Mouse (Mus musculus): ENCODE measurements around the gene Itga9.

- no peak for TF ChIP-seq CTCF (IDR thresholded peaks at IDR 0.05; ENCODE audit: low read depth)
- no peak for TF ChIP-seq EP300 (IDR thresholded peaks at IDR 0.05; ENCODE audit: low read depth)
Measured at GRCm38 (mm10) chr9:118900677-118901076, 294.2 kb downstream of the Itga9 start.

All from liver, postnatal 0 days (tissue).